Mouse (Mus musculus) ES-Bruce4 (cell line): ENCODE results near the gene Erv3.

Experiments
- CTCF ChIP-seq: IDR thresholded peaks from one replicate; pipeline ENCODE4 v1.8.1; 2011; ENCODE audit warnings: low read depth, low read length
- POLR2A ChIP-seq: IDR thresholded peaks from one replicate; pipeline ENCODE4 v1.8.1; 2011; ENCODE audit warnings: low read length; ENCODE audit not compliant: insufficient read depth

DNA sequence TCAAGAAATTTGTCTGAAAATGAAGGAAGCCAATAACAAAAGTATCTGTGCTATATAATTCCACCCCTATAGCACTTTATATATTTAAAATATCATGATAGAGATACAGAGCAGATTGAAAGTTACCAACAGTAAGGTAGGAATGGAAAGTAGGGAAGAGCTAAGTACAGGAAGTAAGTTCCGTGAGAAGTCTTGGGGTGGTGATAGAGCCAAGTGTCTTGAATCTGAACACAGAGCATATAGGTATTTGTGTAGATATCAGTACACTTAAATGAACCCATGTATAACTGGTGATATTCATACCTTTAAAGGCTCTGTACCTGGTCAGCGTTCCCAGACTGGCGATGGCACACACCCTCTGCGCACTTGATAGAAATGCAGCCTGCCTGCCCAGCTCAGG is 9.5 kb downstream of the Erv3 start:
- no peak for TF ChIP-seq POLR2A
- no peak for TF ChIP-seq CTCF
